Mouse (Mus musculus): Measurements from ENCODE around the gene Ccdc58. TPM values are rescaled to one million over a fixed set of nuclear protein-coding genes. Genes with fewer than 3 reads are reported as not detected.

Gene Ccdc58
- polyA plus RNA-seq, 1 experiment = 20.5 TPM

DNA sequence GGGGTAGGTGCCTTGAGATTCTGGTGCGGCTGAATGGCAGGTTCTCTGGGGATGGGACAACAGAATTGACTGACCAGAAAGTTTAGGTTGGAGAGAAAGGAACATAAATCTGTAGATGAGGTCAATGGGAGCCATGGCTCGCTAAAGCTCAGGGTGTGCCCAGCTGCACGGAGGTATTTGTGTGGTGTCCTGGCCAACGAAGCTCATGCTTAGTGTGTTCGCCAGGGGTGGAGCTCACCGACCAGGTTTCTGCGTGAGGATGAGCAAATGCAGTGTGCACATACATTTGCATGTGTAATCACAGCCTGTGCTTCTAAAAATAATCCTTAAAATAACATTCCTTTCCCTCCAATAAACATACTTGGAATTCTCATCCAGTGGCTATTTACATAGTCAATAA lies 56.6 kb downstream of the Ccdc58 start:
- no peak overlapping the region for H3K4me3 ChIP-seq (replicated peaks; ENCODE audit: insufficient read depth, low read depth, low read length)
- no peaks in the 10 kb centered on the region for H3K4me1 ChIP-seq (ENCODE audit: control insufficient read depth, insufficient read depth, low read length)
- no peak for DNase-seq
- H3K27ac ChIP-seq (ENCODE audit: insufficient read depth, low read length) = no peak overlapping the region
- TF ChIP-seq POLR2A (IDR thresholded peaks at IDR 0.05; ENCODE audit: borderline replicate concordance, insufficient read depth, low read length) (no peak), CTCF (IDR thresholded peaks at IDR 0.05; ENCODE audit: borderline replicate concordance, insufficient read depth, low read depth, low read length) (no peak)
- 92% methylated on average over 7 of the region's 7 CpGs for WGBS
- no peaks in the 10 kb centered on the region for H3K27me3 ChIP-seq (ENCODE audit: control insufficient read depth, insufficient read depth, low read length)

GRCm38 (mm10) chr16:36131141-36131540 lies 59.7 kb downstream of the Ccdc58 start, which contains the start of gene Csta1:
TSS of gene Csta1 (minus strand) at chr16:36131241.
- H3K4me1 ChIP-seq (ENCODE audit: control insufficient read depth, insufficient read depth, low read length) = no peaks in the 10 kb centered on the region
- 73% methylated on average over 1 of the region's 1 CpGs for WGBS
- no peak within 1 kb of the TSS for H3K4me3 ChIP-seq (replicated peaks; ENCODE audit: insufficient read depth, low read depth, low read length)
- DNase-seq = no peak
- H3K27me3 ChIP-seq (ENCODE audit: control insufficient read depth, insufficient read depth, low read length) = no peaks in the 10 kb centered on the region
- no peak within 1 kb of the TSS for H3K27ac ChIP-seq (ENCODE audit: insufficient read depth, low read length)
- TF ChIP-seq POLR2A (IDR thresholded peaks at IDR 0.05; ENCODE audit: borderline replicate concordance, insufficient read depth, low read length) (no peak), CTCF (IDR thresholded peaks at IDR 0.05; ENCODE audit: borderline replicate concordance, insufficient read depth, low read depth, low read length) (no peak)

- Histone ChIP-seq H3K27me3 (ENCODE audit: control insufficient read depth, insufficient read depth, low read length) (no peaks in the 10 kb centered on the region), H3K27ac (ENCODE audit: insufficient read depth, low read length) (no peak overlapping the region), H3K4me3 (replicated peaks; ENCODE audit: insufficient read depth, low read depth, low read length) (no peak overlapping the region), H3K4me1 (ENCODE audit: control insufficient read depth, insufficient read depth, low read length) (no peaks in the 10 kb centered on the region)
- no peak for TF ChIP-seq POLR2A (IDR thresholded peaks at IDR 0.05; ENCODE audit: borderline replicate concordance, insufficient read depth, low read length)
- TF ChIP-seq CTCF (IDR thresholded peaks at IDR 0.05; ENCODE audit: borderline replicate concordance, insufficient read depth, low read depth, low read length) = no peak
- no peak for DNase-seq
- 67% methylated on average over 2 of the region's 2 CpGs for WGBS
Measured at GRCm38 (mm10) chr16:36138201-36138600, 66.7 kb downstream of the Ccdc58 start.

Other genes with a start within 250 kb of the Ccdc58 start
- 1.2 TPM in 2 replicates for gene Parp14, start 200.1 kb upstream of the Ccdc58 start, polyA plus RNA-seq (2012; rRNA removed)
- 2.6 and 2.9 TPM in 2 replicates for gene Parp9, start 133.2 kb upstream of the Ccdc58 start, polyA plus RNA-seq (2012; rRNA removed)
- gene Dtx3l, start 132.5 kb upstream of the Ccdc58 start, polyA plus RNA-seq (2012; rRNA removed) = 2.2 and 2.5 TPM in 2 replicates
- 46.2 and 46.6 TPM in 2 replicates for gene Kpna1, start 92.9 kb upstream of the Ccdc58 start, polyA plus RNA-seq (2012; rRNA removed)
- gene Wdr5b, start 30.5 kb upstream of the Ccdc58 start, polyA plus RNA-seq (2012; rRNA removed) = 5.1 and 6.4 TPM in 2 replicates
- gene Fam162a, start 91 bp upstream of the Ccdc58 start, polyA plus RNA-seq (2012; rRNA removed) = 163 and 166 TPM in 2 replicates
- gene Csta1, start 59.6 kb downstream of the Ccdc58 start, polyA plus RNA-seq (2012; rRNA removed) = not detected in 2 replicates
- gene Stfa2l1, start 85.1 kb downstream of the Ccdc58 start, polyA plus RNA-seq (2012; rRNA removed) = not detected in 2 replicates
- not detected in 2 replicates for gene Gm5483, start 112.5 kb downstream of the Ccdc58 start, polyA plus RNA-seq (2012; rRNA removed)
- not detected in 2 replicates for gene Gm5416, start 138.7 kb downstream of the Ccdc58 start, polyA plus RNA-seq (2012; rRNA removed)
- not detected in 2 replicates for gene 2010005H15Rik, start 149.8 kb downstream of the Ccdc58 start, polyA plus RNA-seq (2012; rRNA removed)
- gene Stfa1, start 205.3 kb downstream of the Ccdc58 start, polyA plus RNA-seq (2012; rRNA removed) = not detected in 2 replicates